Mouse (Mus musculus) G1E (cell line): ENCODE measurements around the gene Cct8l1.
A peak's percentile ranks its signal among the peaks of the same experiment; 100 is the strongest.

Source experiments
- CTCF ChIP-seq: IDR thresholded peaks from 2 replicates; pipeline ENCODE4 v1.5.1; 2012; ENCODE audit warnings: low read depth, low read length, inconsistent platforms, mixed read lengths
- GATA1 ChIP-seq: IDR thresholded peaks from 2 replicates; pipeline ENCODE4 v1.6.1; 2012; ENCODE audit warnings: borderline replicate concordance, low read length, inconsistent platforms, mixed read lengths
- GATA2 ChIP-seq: IDR thresholded peaks from 2 replicates; pipeline ENCODE4 v1.6.1; 2012; ENCODE audit warnings: low read depth, low read length, inconsistent platforms, borderline replicate concordance
- TAL1 ChIP-seq: conservative IDR thresholded peaks from 2 replicates; pipeline ENCODE4 v1.6.1; 2012; ENCODE audit warnings: low read depth, low read length, inconsistent platforms, mixed read lengths

GRCm38 (mm10) chr5:25533298-25533697, 17.4 kb downstream of the Cct8l1 start:
- TF ChIP-seq CTCF (no peak), GATA2 (peak; percentile 60; the same call in 1 of the 2 replicates), TAL1 (no peak), GATA1 (no peak)
